ENCODE assay signal across 12 mouse cellular contexts in genomic region chr10:7142287-7142686, GRCm38 (mm10).
DNase-seq lines count a peak whose midpoint lies in the region; ATAC-seq and TF ChIP-seq lines count a peak whose summit lies in the region.
"Had no signal": no experiment of that assay in that cellular context is flagged by ENCODE, and none has a peak within 500 bp of the region (broad histone marks: within the 10 kb centered on the region; RNA-seq: fewer than 3 reads in every experiment).

No protein-coding gene starts in this region.

- ATAC-seq in heart, embryonic 12.5 days (ENCODE audit: insufficient number of reproducible peaks, low FRiP score) = no peak
- ATAC-seq in lung, embryonic 14.5 days (ENCODE audit: insufficient read depth) = 0 out of 2 replicates have a peak, but pooled peaks have one; percentile 22
- no peak for ATAC-seq in kidney, embryonic 16.5 days (ENCODE audit: low FRiP score, low TSS enrichment)
- ATAC-seq in stomach, postnatal 0 days (ENCODE audit: low FRiP score, low TSS enrichment) = peak; percentile 40; the same call in 1 of the 2 replicates
- no peak for ATAC-seq in megakaryocyte-erythroid progenitor cell, adult 5-6 weeks (replicated peaks; ENCODE audit: low FRiP score, low TSS enrichment, poor library complexity, severe bottlenecking)

- H3K36me3 ChIP-seq in heart, embryonic 12.5 days = peaks cover 4% of the 10 kb centered on the region
- no peaks in the 10 kb centered on the region for H3K36me3 ChIP-seq in lung, embryonic 14.5 days (ENCODE audit: insufficient read depth)
- H3K36me3 ChIP-seq in kidney, embryonic 16.5 days (ENCODE audit: insufficient read depth, low read length) = peaks cover 18% of the 10 kb centered on the region; the same call in 1 of the 2 replicates
- H3K36me3 ChIP-seq in stomach, postnatal 0 days (ENCODE audit: control insufficient read depth, insufficient read depth, low read length) = no peaks in the 10 kb centered on the region; the same call in 1 of the 2 replicates
- H3K36me3 ChIP-seq: hindbrain, embryonic 13.5 days had no signal

- no peak overlapping the region for H3K9ac ChIP-seq in heart, embryonic 12.5 days
- no peak overlapping the region for H3K9ac ChIP-seq in lung, embryonic 14.5 days
- H3K9ac ChIP-seq in kidney, embryonic 16.5 days (replicated peaks; ENCODE audit: low read length) = no peak overlapping the region
- H3K9ac ChIP-seq in stomach, postnatal 0 days (ENCODE audit: low read length) = no peak overlapping the region
- H3K9ac ChIP-seq: hindbrain, embryonic 13.5 days had no signal

- no peak overlapping the region for H3K27ac ChIP-seq in heart, embryonic 12.5 days (ENCODE audit: poor library complexity, severe bottlenecking)
- no peak overlapping the region for H3K27ac ChIP-seq in lung, embryonic 14.5 days (ENCODE audit: low read depth)
- H3K27ac ChIP-seq in kidney, embryonic 16.5 days (ENCODE audit: low read length) = peak overlapping the region; percentile 46; the same call in 1 of the 2 replicates
- H3K27ac ChIP-seq in stomach, postnatal 0 days (replicated peaks) = 0 out of 2 replicates have a peak overlapping the region, but pooled peaks have one; percentile 13
- H3K27ac ChIP-seq: hindbrain, embryonic 13.5 days had no signal

- no peaks in the 10 kb centered on the region for H3K9me3 ChIP-seq in heart, embryonic 12.5 days (replicated peaks)
- H3K9me3 ChIP-seq in lung, embryonic 14.5 days (ENCODE audit: low read depth, low read length) = no peaks in the 10 kb centered on the region
- no peaks in the 10 kb centered on the region for H3K9me3 ChIP-seq in kidney, embryonic 16.5 days (ENCODE audit: low read length)
- H3K9me3 ChIP-seq in stomach, postnatal 0 days (ENCODE audit: control insufficient read depth, low read length) = no peaks in the 10 kb centered on the region
- H3K9me3 ChIP-seq: hindbrain, embryonic 13.5 days had no signal

- DNase-seq in heart, adult 18-20 months = peak; percentile 45 to 70
- peak; percentile 75 for DNase-seq in lung, embryonic 14.5 days
- no peak for DNase-seq in lung, adult 2 months
- no peak for DNase-seq in stomach, postnatal 0 days (ENCODE audit: low spot score)
- DNase-seq in adrenal gland, postnatal 4 days (ENCODE audit: low spot score in 2 of 2) = no peak
- DNase-seq: adrenal gland, adult 8-10 months; right cerebral cortex, postnatal 25 days; thymus, postnatal 4 days had no signal

- no peak overlapping the region for H3K4me3 ChIP-seq in heart, embryonic 12.5 days
- H3K4me3 ChIP-seq in lung, embryonic 14.5 days (ENCODE audit: low read depth, low read length) = no peak overlapping the region
- no peak overlapping the region for H3K4me3 ChIP-seq in lung, adult 2 months (replicated peaks; ENCODE audit: extremely low read depth, low read depth, low read length)
- H3K4me3 ChIP-seq in kidney, embryonic 16.5 days (ENCODE audit: low read length) = no peak overlapping the region
- no peak overlapping the region for H3K4me3 ChIP-seq in stomach, postnatal 0 days (ENCODE audit: low read depth, low read length)
- H3K4me3 ChIP-seq: hindbrain, embryonic 13.5 days had no signal

- TF ChIP-seq CTCF in lung, embryonic 14.5 days (IDR thresholded peaks at IDR 0.05; ENCODE audit: low read depth) = no peak
- no peak for TF ChIP-seq CTCF in lung, adult 2 months (IDR thresholded peaks at IDR 0.05; ENCODE audit: insufficient read depth, low read length)
- no peak for TF ChIP-seq CTCF in stomach, postnatal 0 days (IDR thresholded peaks at IDR 0.05; ENCODE audit: low read depth)

- no peak overlapping the region for H3K4me2 ChIP-seq in heart, embryonic 12.5 days
- H3K4me2 ChIP-seq in lung, embryonic 14.5 days = no peak overlapping the region
- no peak overlapping the region for H3K4me2 ChIP-seq in kidney, embryonic 16.5 days (replicated peaks; ENCODE audit: low read depth, low read length)
- H3K4me2 ChIP-seq in stomach, postnatal 0 days (replicated peaks; ENCODE audit: low read depth) = no peak overlapping the region
- H3K4me2 ChIP-seq: hindbrain, embryonic 13.5 days had no signal

- peaks cover 24% of the 10 kb centered on the region for H3K4me1 ChIP-seq in heart, embryonic 12.5 days (replicated peaks)
- H3K4me1 ChIP-seq in lung, embryonic 14.5 days (ENCODE audit: insufficient read depth) = peaks cover 6% of the 10 kb centered on the region; the same call in 1 of the 2 replicates
- peaks cover 15% of the 10 kb centered on the region for H3K4me1 ChIP-seq in lung, adult 2 months (ENCODE audit: control insufficient read depth, insufficient read depth, low read length)
- peaks cover 40% of the 10 kb centered on the region for H3K4me1 ChIP-seq in kidney, embryonic 16.5 days (ENCODE audit: insufficient read depth, low read length)
- H3K4me1 ChIP-seq in stomach, postnatal 0 days (replicated peaks; ENCODE audit: control insufficient read depth, insufficient read depth) = peaks cover 7% of the 10 kb centered on the region; the same call in 1 of the 2 replicates
- H3K4me1 ChIP-seq: hindbrain, embryonic 13.5 days had no signal

- no peaks in the 10 kb centered on the region for H3K27me3 ChIP-seq in heart, embryonic 12.5 days (replicated peaks)
- H3K27me3 ChIP-seq in lung, embryonic 14.5 days (ENCODE audit: insufficient read depth, low read length) = no peaks in the 10 kb centered on the region
- no peaks in the 10 kb centered on the region for H3K27me3 ChIP-seq in kidney, embryonic 16.5 days (ENCODE audit: insufficient read depth, low read length)
- H3K27me3 ChIP-seq in stomach, postnatal 0 days (ENCODE audit: control insufficient read depth, insufficient read depth, low read length) = no peaks in the 10 kb centered on the region
- H3K27me3 ChIP-seq: hindbrain, embryonic 13.5 days had no signal

- TF ChIP-seq POLR2A in lung, adult 2 months (IDR thresholded peaks at IDR 0.05; ENCODE audit: borderline replicate concordance, extremely low read depth, low read depth, low read length) = no peak

- WGBS in heart, embryonic 12.5 days = 58% methylated on average over 8 of the region's 8 CpGs
- WGBS in lung, embryonic 14.5 days = 59% methylated on average over 8 of the region's 8 CpGs
- 30% methylated on average over 8 of the region's 8 CpGs for WGBS in lung, adult 2 months
- WGBS in kidney, embryonic 16.5 days = 71% methylated on average over 8 of the region's 8 CpGs
- WGBS in stomach, postnatal 0 days = 61% methylated on average over 8 of the region's 8 CpGs

- TF ChIP-seq EP300 in stomach, postnatal 0 days (optimal IDR thresholded peaks at IDR 0.05) = no peak

Comparison
In these comparisons a context has a peak if more than half of its experiments do, and no peak if none do; other contexts are left out.
1. DNase-seq: peak in heart, adult 18-20 months (2 of 2) and lung, embryonic 14.5 days (single experiment); none in lung, adult 2 months (single experiment), stomach, postnatal 0 days (single experiment) and adrenal gland, postnatal 4 days (0 of 2).
2. ATAC-seq: peak in lung, embryonic 14.5 days (single experiment) and stomach, postnatal 0 days (single experiment); none in heart, embryonic 12.5 days (single experiment), kidney, embryonic 16.5 days (single experiment) and megakaryocyte-erythroid progenitor cell, adult 5-6 weeks (single experiment).
3. H3K27ac ChIP-seq: peak in kidney, embryonic 16.5 days (single experiment) and stomach, postnatal 0 days (single experiment); none in heart, embryonic 12.5 days (single experiment) and lung, embryonic 14.5 days (single experiment).